Mouse (Mus musculus): ENCODE measurements around the gene 1700080O16Rik. TPM values are rescaled to one million over a fixed set of nuclear protein-coding genes. Genes with fewer than 3 reads are reported as not detected.

The 1700080O16Rik gene
- total RNA-seq (2023), result not detected

GRCm38 (mm10) chrX:51972672-51973071, at the start of gene 1700080O16Rik:
Gene 1700080O16Rik (minus strand): TSS chrX:51972772.

Other genes starting within 250 kb of the 1700080O16Rik start
- not detected for gene Usp26, start 171.5 kb downstream of the 1700080O16Rik start, total RNA-seq (2023)
- gene Gpc4, start 192.5 kb upstream of the 1700080O16Rik start, total RNA-seq (2023), result 0.30 TPM